Mouse (Mus musculus) neural tube, embryonic 15.5 days (tissue): Measurements from ENCODE around the gene Zfp94. TPM values are rescaled to one million over a fixed set of nuclear protein-coding genes. Genes with fewer than 3 reads are reported as not detected.

Source experiments
- ATAC-seq: fragments of 200-750 bp; cut with Nextera tagmentation; 2 replicates; pipeline ENCODE4 v1.8.0; 2017; ENCODE audit warnings: mild to moderate bottlenecking, moderate TSS enrichment, moderate library complexity; ENCODE audit not compliant: low FRiP score
- H3K27ac ChIP-seq: fragments of 300-500 bp; sonication (generic); replicated peaks from 2 replicates; pipeline ENCODE4 v1.5.1; 2015; ENCODE audit warnings: mild to moderate bottlenecking, inconsistent platforms
- H3K27me3 ChIP-seq: fragments of 300-500 bp; sonication (generic); replicated peaks from 2 replicates; pipeline ENCODE4 v1.6.1; 2015; ENCODE audit warnings: inconsistent platforms
- H3K36me3 ChIP-seq: fragments of 300-500 bp; sonication (generic); 2 replicates; pipeline ENCODE4 v1.6.1; 2015; ENCODE audit warnings: inconsistent platforms
- H3K4me1 ChIP-seq: fragments of 300-500 bp; sonication (generic); 2 replicates; pipeline ENCODE4 v1.6.1; 2015; ENCODE audit warnings: inconsistent platforms
- H3K4me2 ChIP-seq: fragments of 300-500 bp; sonication (generic); 2 replicates; pipeline ENCODE4 v1.6.1; 2015; ENCODE audit warnings: inconsistent platforms, mild to moderate bottlenecking, moderate library complexity
- H3K4me3 ChIP-seq: fragments of 300-500 bp; sonication (generic); replicated peaks from 2 replicates; pipeline ENCODE4 v1.5.1; 2015; ENCODE audit warnings: mild to moderate bottlenecking, inconsistent platforms
- H3K9ac ChIP-seq: fragments of 300-500 bp; sonication (generic); replicated peaks from 2 replicates; pipeline ENCODE4 v1.6.1; 2015; ENCODE audit warnings: mild to moderate bottlenecking, inconsistent platforms
- H3K9me3 ChIP-seq: fragments of 300-500 bp; sonication (generic); replicated peaks from 2 replicates; pipeline ENCODE4 v1.6.1; 2016; ENCODE audit warnings: inconsistent platforms
- WGBS: fragments of 180-500 bp; shearing (Covaris S2); methylation state at CpG from one replicate; pipeline ENCODE4 v1.1.7; 2015; ENCODE audit warnings: mixed read lengths; 5-methylcytosine and 5-hydroxymethylcytosine counted together
- polyA plus RNA-seq: library from polyadenylated mRNA; unstranded; fragments of >200 nt; fragmentation: Nextera tagmentation; extraction: Ambion mirVana; gene quantifications from 2 replicates; pipeline ENCODE4 v1.2.1, GENCODE M21; 2015

Gene Zfp94
- polyA plus RNA-seq: 20.0 and 20.2 TPM in 2 replicates

DNA sequence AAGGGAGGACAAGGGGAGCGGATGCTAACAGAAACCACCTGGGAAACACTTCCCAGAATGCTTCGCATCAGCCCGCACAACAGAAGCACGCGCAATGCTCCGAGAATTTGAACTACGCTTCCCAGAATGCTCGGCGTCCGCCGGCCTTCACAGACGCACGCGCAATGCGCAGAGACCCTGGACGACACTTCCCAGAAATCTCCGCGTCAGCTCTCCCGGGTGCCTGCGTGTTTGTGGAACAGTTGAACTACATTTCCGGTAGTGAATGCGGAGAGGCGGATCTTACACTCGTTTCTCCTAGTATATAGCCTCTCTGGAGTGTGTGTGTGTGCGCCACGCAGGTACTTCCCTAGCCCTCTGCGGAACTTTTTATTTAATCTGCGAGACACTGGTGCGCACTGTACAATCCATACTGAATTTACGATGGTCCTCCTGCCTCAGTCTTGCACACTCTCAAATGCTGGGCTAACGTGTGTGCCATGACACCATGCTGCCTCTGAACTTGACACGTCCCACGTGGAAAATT, at the start of gene Zfp94:
Gene Zfp94, minus strand, starts transcription at position 100 of the 526 bp plus-strand sequence.
- H3K36me3 ChIP-seq: peaks cover 14% of the 10 kb centered on the region
- peak within 1 kb of the TSS; percentile 76 for H3K9ac ChIP-seq
- under 1% methylated on average over 33 of the region's 33 CpGs for WGBS
- peak within 1 kb of the TSS; percentile 61 for H3K4me3 ChIP-seq
- H3K27ac ChIP-seq: peak within 1 kb of the TSS; percentile 86
- peaks cover 9% of the 10 kb centered on the region for H3K4me1 ChIP-seq
- peak within 1 kb of the TSS; percentile 80 for H3K4me2 ChIP-seq
- H3K27me3 ChIP-seq: peaks cover 10% of the 10 kb centered on the region; the same call in 1 of the 2 replicates
- no peaks in the 10 kb centered on the region for H3K9me3 ChIP-seq
- peak; percentile 95 for ATAC-seq

DNA sequence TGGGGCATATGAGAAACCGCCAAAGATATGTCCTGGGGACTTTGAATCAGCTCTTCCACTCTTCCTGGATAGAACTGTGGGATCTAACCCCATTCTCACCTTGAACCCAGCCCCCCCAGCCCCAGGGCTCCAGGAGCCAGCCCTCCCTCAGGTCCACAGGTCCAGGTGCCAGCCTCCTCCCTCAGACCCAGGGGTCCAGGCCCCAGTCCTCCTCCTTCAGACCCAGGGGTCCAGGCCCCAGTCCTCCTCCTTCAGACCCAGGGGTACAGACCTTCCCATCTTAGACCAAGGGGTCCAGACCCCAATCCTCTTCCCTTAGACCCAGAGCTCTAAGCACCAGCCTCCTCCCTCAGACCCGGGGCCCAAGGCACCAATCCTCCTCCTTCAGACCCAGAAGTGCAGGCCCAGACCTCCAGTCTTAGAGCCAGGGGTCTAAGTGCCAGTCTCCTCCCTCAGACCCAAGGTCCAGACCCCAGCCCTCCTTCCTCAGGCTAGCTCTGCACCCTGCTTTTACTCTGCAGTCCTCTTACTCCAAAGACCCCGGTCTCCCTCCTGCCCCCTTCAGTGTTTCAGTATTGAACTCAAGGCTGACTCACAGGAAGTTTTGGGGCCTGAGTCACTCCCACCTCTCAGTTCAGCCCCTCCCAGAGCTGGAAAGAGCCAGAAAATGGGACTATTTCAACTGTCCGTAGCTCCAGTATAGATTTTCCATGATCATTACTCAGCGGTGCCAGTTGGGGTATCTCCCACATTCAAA, 49.0 kb upstream of the Zfp94 start:
- Histone ChIP-seq H3K4me2 (no peak overlapping the region), H3K4me1 (no peaks in the 10 kb centered on the region), H3K27ac (no peak overlapping the region), H3K27me3 (no peaks in the 10 kb centered on the region; the same call in 1 of the 2 replicates), H3K9me3 (no peaks in the 10 kb centered on the region), H3K9ac (no peak overlapping the region), H3K36me3 (no peaks in the 10 kb centered on the region), H3K4me3 (no peak overlapping the region)
- 82% methylated on average over 5 of the region's 5 CpGs for WGBS
- no peak for ATAC-seq

DNA sequence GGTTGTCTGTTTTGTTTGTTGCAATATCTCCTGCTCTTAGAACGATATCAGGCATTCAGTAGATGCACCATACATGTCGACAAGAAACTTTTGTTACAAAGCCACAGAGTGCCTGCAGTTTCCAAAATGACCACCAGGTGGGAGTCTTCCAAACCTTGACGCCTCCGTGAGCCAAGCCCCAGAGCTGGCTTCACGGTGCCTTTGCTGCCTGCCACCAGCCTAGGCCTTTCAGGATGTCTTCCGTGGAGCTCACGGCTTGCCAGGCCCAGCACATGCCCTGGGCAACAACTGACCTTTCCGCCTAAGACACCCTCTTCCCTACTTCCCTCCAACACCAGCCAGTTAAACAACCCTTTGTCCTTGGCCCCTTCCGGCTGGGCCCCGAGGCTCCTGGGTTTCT, 48.4 kb upstream of the Zfp94 start:
- no peak overlapping the region for H3K9ac ChIP-seq
- H3K9me3 ChIP-seq: no peaks in the 10 kb centered on the region
- no peaks in the 10 kb centered on the region; the same call in 1 of the 2 replicates for H3K27me3 ChIP-seq
- no peak overlapping the region for H3K4me2 ChIP-seq
- WGBS: 26% methylated on average over 10 of the region's 10 CpGs
- no peaks in the 10 kb centered on the region for H3K36me3 ChIP-seq
- H3K4me1 ChIP-seq: no peaks in the 10 kb centered on the region
- ATAC-seq: peak; percentile 75; the same call in 1 of the 2 replicates
- no peak overlapping the region for H3K27ac ChIP-seq
- no peak overlapping the region for H3K4me3 ChIP-seq

DNA sequence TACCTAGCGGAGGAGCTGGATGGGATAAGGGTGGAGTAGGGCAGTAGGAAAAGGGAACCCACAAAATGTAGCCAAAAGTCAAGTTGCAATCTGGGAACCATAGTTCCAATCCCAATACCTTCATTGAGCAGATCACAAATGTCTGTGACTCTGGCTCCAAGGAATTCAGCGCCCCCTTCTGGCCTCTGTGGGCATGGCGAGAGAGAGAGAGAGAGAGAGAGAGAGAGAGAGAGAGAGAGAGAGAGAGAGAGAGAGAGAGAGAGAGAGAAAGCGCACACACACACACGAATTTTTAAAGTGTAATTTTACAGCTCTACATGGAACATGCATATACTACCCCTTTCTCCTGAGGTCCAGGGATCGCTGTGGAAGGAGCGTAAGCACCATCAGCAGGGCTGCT, 46.8 kb upstream of the Zfp94 start:
- WGBS: 26% methylated on average over 7 of the region's 7 CpGs
- Histone ChIP-seq H3K36me3 (no peaks in the 10 kb centered on the region), H3K4me1 (no peaks in the 10 kb centered on the region), H3K27me3 (no peaks in the 10 kb centered on the region; the same call in 1 of the 2 replicates), H3K27ac (no peak overlapping the region), H3K9ac (no peak overlapping the region), H3K9me3 (no peaks in the 10 kb centered on the region), H3K4me2 (no peak overlapping the region), H3K4me3 (no peak overlapping the region)
- ATAC-seq: no peak

DNA sequence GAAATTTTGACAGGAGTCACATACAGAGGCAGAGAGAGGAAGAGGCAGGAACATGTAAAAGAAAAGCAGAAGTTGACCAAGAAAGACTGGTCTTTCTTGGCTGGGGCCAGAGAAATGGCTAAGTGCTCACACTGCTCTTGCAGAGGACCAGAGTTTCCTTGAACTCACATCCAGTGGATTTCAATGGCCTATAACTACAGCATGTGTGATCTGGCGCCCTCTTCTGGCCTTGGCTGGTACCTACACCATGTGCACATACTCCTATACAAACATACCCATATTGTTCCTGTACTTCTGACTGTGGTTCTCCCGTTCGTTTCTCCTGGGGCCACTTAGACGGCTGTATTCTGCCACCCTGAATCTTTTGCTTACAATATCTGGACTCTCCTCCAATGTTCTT, 44.5 kb upstream of the Zfp94 start:
- no peak for ATAC-seq
- no peaks in the 10 kb centered on the region for H3K36me3 ChIP-seq
- no peak overlapping the region for H3K4me3 ChIP-seq
- no peak overlapping the region for H3K9ac ChIP-seq
- no peaks in the 10 kb centered on the region for H3K9me3 ChIP-seq
- WGBS: 67% methylated on average over 4 of the region's 4 CpGs
- H3K4me1 ChIP-seq: no peaks in the 10 kb centered on the region
- H3K27me3 ChIP-seq: no peaks in the 10 kb centered on the region; the same call in 1 of the 2 replicates
- no peak overlapping the region for H3K4me2 ChIP-seq
- H3K27ac ChIP-seq: no peak overlapping the region

DNA sequence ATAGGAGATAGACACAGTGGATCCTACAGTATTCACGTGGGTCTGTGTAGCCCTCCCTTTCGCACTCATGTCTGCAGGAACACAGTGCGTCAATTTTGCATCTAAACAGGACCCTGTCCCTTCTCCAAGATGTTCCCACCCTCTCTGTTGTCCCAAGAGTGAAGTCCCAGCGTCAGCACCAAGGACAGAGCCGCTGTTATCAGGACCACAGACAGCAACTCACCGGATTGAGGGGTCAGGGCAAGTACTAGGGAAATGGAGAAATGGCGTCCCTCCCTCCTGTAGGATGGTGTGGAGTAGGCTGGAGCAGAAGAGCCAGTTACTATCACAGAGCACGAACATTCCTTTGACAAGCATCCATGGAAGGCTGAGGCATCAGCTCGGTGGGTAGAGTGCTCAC, 42.8 kb upstream of the Zfp94 start:
- Histone ChIP-seq H3K4me2 (no peak overlapping the region), H3K36me3 (no peaks in the 10 kb centered on the region), H3K4me3 (no peak overlapping the region), H3K9me3 (no peaks in the 10 kb centered on the region), H3K27ac (no peak overlapping the region), H3K9ac (no peak overlapping the region), H3K4me1 (no peaks in the 10 kb centered on the region), H3K27me3 (no peaks in the 10 kb centered on the region; the same call in 1 of the 2 replicates)
- no peak for ATAC-seq
- 27% methylated on average over 9 of the region's 9 CpGs for WGBS

DNA sequence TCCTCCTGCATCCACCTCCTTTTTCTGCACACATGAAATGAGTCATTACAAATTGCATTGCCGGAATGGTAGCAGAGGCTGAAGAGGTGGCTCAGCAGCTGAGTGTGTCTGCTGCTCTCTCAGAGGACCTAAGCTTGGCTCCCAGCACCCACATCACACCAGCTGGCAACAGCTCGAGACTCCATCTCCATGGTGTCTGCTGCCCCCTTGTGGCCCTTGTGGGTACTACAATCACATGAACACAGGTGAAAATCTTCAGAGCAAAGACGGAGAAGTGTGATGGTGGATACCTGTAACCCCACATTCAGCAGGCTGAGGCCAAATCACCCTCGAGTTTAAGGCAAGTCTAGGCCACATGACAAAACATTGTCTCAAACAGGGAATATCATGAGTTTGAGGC, 41.4 kb upstream of the Zfp94 start:
- H3K9ac ChIP-seq: no peak overlapping the region
- H3K4me3 ChIP-seq: no peak overlapping the region
- no peak overlapping the region for H3K4me2 ChIP-seq
- no peaks in the 10 kb centered on the region; the same call in none of the 2 replicates for H3K27me3 ChIP-seq
- ATAC-seq: no peak
- H3K9me3 ChIP-seq: no peaks in the 10 kb centered on the region
- no peaks in the 10 kb centered on the region for H3K36me3 ChIP-seq
- no peaks in the 10 kb centered on the region for H3K4me1 ChIP-seq
- WGBS: 55% methylated on average over 4 of the region's 4 CpGs
- H3K27ac ChIP-seq: no peak overlapping the region

DNA sequence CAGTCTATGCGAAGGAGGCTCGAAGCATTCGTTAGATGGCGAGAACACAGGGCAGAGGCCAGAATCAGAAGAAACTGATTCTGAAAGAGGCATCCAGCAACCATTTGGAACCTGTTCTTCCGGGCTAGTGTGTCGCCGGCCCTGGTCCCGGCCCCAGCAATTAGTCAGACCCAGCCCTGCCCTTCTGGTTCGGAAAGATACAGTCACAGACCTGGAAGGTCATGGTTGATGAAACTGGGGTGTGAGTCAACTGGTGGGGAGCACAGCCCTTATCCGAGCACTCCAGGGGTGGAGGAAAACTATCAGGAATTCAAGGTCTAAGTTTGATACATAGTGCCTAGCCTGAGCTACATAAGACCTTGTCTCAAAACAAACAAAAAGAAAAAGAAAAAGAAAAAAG, 39.6 kb upstream of the Zfp94 start:
- no peaks in the 10 kb centered on the region for H3K4me1 ChIP-seq
- no peak overlapping the region for H3K4me2 ChIP-seq
- H3K9me3 ChIP-seq: no peaks in the 10 kb centered on the region
- no peak overlapping the region for H3K27ac ChIP-seq
- no peak for ATAC-seq
- no peak overlapping the region for H3K4me3 ChIP-seq
- H3K9ac ChIP-seq: no peak overlapping the region
- H3K36me3 ChIP-seq: no peaks in the 10 kb centered on the region
- WGBS: 84% methylated on average over 10 of the region's 10 CpGs
- no peaks in the 10 kb centered on the region; the same call in 1 of the 2 replicates for H3K27me3 ChIP-seq

DNA sequence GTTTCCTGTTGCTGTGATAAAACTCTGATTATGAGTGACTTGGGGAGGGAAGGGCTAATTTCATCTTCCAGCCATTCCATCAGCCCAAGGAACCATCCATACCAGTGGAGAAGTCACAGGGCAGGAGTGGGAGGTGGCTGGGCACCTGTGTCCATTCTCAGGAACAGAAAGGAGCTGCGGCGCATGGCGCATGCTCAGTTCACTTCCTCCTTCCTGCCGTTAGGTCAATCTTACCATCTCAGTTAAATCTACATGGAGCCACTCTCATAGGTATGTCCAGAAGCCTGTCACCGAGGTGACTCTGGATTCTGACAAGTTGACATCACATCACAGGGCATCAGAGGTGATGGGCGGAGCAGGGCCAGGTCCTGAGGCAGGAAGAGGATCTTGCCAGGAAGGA, 39.2 kb upstream of the Zfp94 start:
- H3K4me1 ChIP-seq: no peaks in the 10 kb centered on the region
- no peak overlapping the region for H3K27ac ChIP-seq
- H3K9ac ChIP-seq: no peak overlapping the region
- H3K27me3 ChIP-seq: no peaks in the 10 kb centered on the region; the same call in 1 of the 2 replicates
- no peaks in the 10 kb centered on the region for H3K36me3 ChIP-seq
- no peaks in the 10 kb centered on the region for H3K9me3 ChIP-seq
- WGBS: 83% methylated on average over 6 of the region's 6 CpGs
- no peak for ATAC-seq
- H3K4me2 ChIP-seq: no peak overlapping the region
- no peak overlapping the region for H3K4me3 ChIP-seq

DNA sequence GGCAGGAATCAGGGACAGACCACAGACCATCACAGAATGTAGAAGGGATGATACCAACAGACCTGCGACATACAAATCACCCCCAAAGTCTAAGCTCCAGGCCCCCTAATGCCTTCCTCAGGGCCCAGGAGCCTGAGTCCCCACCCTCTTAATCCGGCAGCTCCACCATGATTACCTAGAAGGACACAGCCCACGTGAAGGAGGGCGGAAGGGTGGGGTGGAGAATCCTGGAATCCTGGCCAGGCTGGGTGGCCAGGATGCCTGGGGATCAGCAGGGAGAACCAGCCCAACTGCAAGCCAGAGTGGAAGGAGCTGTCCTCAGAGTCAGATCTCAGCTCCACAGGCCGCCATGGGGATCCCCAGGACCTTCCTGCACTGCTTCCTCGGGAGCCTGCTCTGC, 32.4 kb upstream of the Zfp94 start, which contains the start of gene Lypd5:
Gene Lypd5, plus strand, starts transcription at position 301 of the 400 bp plus-strand sequence.
- Histone ChIP-seq H3K9me3 (no peaks in the 10 kb centered on the region), H3K4me3 (no peak within 1 kb of the TSS), H3K27me3 (peaks cover 3% of the 10 kb centered on the region; the same call in 1 of the 2 replicates), H3K4me2 (no peak within 1 kb of the TSS), H3K27ac (no peak within 1 kb of the TSS), H3K36me3 (no peaks in the 10 kb centered on the region), H3K4me1 (no peaks in the 10 kb centered on the region), H3K9ac (no peak within 1 kb of the TSS)
- ATAC-seq: no peak
- 45% methylated on average over 6 of the region's 6 CpGs for WGBS

DNA sequence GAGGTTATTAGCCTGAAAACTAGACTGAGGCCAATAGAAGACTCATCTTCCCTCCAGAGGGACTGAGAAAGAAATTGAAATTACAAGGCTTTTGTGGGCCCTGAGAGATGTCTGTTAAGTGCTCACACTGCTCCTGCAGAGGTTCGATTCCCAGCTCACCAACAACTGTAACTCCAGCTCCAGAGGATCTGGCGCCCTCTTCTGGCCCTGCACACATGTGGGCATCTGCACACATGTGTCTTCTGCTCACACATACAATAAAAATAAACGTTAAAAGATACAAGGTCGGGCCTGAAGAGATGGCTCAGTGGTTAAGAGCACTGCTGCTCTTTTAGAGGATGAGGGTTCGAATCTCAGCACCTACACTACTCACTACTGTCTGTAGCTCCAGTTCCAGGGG, 30.0 kb upstream of the Zfp94 start:
- Histone ChIP-seq H3K9ac (no peak overlapping the region), H3K27ac (no peak overlapping the region), H3K4me1 (no peaks in the 10 kb centered on the region), H3K4me2 (no peak overlapping the region), H3K27me3 (0 out of 2 replicates have a peak, but pooled peaks cover 3% of the 10 kb centered on the region), H3K4me3 (no peak overlapping the region), H3K9me3 (no peaks in the 10 kb centered on the region), H3K36me3 (no peaks in the 10 kb centered on the region)
- ATAC-seq: no peak
- WGBS: 71% methylated on average over 5 of the region's 5 CpGs

DNA sequence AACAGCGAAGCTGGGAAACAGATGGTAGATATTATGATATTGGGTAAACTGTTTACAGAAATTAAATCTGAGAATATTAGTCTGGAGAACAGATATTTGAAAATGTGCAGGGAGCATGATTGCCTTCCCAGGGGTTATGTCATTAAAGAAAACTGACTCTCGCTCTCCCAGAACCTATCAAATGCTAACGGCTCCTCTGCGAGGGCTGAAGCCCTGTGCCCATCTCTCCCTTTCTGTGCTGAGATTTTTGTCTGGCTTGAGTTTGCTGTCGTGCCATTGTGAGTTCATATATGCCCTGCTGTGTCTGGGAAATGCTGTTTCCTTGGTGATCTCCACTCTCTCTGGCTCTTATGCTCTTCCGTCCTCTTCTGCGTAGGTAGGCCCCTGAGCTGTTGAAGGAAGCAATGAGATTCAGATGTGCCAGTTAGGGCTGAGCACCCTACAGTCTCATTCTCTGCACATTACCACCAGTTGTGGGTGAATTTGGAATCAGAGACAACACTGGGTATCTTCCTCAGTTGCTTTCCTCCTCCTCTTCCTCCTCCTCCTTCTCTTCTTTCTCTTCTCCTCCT, 27.3 kb upstream of the Zfp94 start:
- Histone ChIP-seq H3K4me2 (no peak overlapping the region), H3K9ac (no peak overlapping the region), H3K36me3 (no peaks in the 10 kb centered on the region), H3K9me3 (0 out of 2 replicates have a peak, but pooled peaks cover 2% of the 10 kb centered on the region), H3K27me3 (0 out of 2 replicates have a peak, but pooled peaks cover 3% of the 10 kb centered on the region), H3K4me3 (no peak overlapping the region), H3K4me1 (no peaks in the 10 kb centered on the region), H3K27ac (peak overlapping the region; percentile 45)
- 57% methylated on average over 7 of the region's 7 CpGs for WGBS
- peak; percentile 74 for ATAC-seq
